Mouse (Mus musculus) MEL (cell line): ENCODE results near the gene Cacna1g.

ENCODE experiments used
- BHLHE40 ChIP-seq: IDR thresholded peaks from 2 replicates; pipeline ENCODE4 v1.6.1; 2012; ENCODE audit warnings: low read depth, mild to moderate bottlenecking, inconsistent platforms, low read length, improper control_type of control experiment, borderline replicate concordance
- CTCF ChIP-seq, 3 experiments: IDR thresholded peaks in 2 of 3; conservative IDR thresholded peaks in 1 of 3; 2 replicates each; pipeline ENCODE4 v1.5.1; 2011 to 2012; ENCODE audit warnings: low read length in 3 of 3, low read depth in 2 of 3, mild to moderate bottlenecking in 2 of 3, improper control_type of control experiment in 1 of 3, inconsistent platforms in 1 of 3, mixed read lengths in 1 of 3, moderate library complexity in 1 of 3; ENCODE audit not compliant: control insufficient read depth in 1 of 3, insufficient read depth in 1 of 3, poor library complexity in 1 of 3, severe bottlenecking in 1 of 3
- EP300 ChIP-seq, 2 experiments: IDR thresholded peaks; 2 replicates each; pipeline ENCODE4 v1.6.1; 2011; ENCODE audit warnings: improper control_type of control experiment in 2 of 2, low read length in 2 of 2, low read depth in 1 of 2, mild to moderate bottlenecking in 1 of 2
- ETS1 ChIP-seq: IDR thresholded peaks from 2 replicates; pipeline ENCODE4 v1.6.1; 2012; ENCODE audit warnings: low read depth, mild to moderate bottlenecking, inconsistent platforms, low read length, improper control_type of control experiment, moderate library complexity
- GABPA ChIP-seq: IDR thresholded peaks from 2 replicates; pipeline ENCODE4 v1.6.1; 2012; ENCODE audit warnings: low read depth, mild to moderate bottlenecking, inconsistent platforms, low read length, improper control_type of control experiment, moderate library complexity
- NELFE ChIP-seq: IDR thresholded peaks from 2 replicates; pipeline ENCODE4 v1.6.1; 2011; ENCODE audit warnings: low read depth, low read length, improper control_type of control experiment
- POLR2A ChIP-seq, 2 experiments: IDR thresholded peaks; 2 replicates each; pipeline ENCODE4 v1.6.1; 2011 to 2012; ENCODE audit warnings: low read length in 2 of 2, mild to moderate bottlenecking in 2 of 2, control low read depth in 1 of 2, improper control_type of control experiment in 1 of 2, low read depth in 1 of 2, moderate library complexity in 1 of 2; ENCODE audit not compliant: control insufficient read depth in 1 of 2, insufficient read depth in 1 of 2, poor library complexity in 1 of 2
- RAD21 ChIP-seq: IDR thresholded peaks from 2 replicates; pipeline ENCODE4 v1.6.1; 2011; ENCODE audit warnings: mild to moderate bottlenecking, low read depth, low read length, improper control_type of control experiment
- UBTF ChIP-seq: IDR thresholded peaks from 2 replicates; pipeline ENCODE4 v1.6.1; 2012; ENCODE audit warnings: low read depth, mild to moderate bottlenecking, inconsistent platforms, low read length, improper control_type of control experiment, moderate library complexity, borderline replicate concordance; ENCODE audit not compliant: insufficient read depth
- USF1 ChIP-seq: IDR thresholded peaks from 2 replicates; pipeline ENCODE4 v1.6.1; 2014; ENCODE audit warnings: low read depth, mild to moderate bottlenecking, inconsistent platforms, low read length, improper control_type of control experiment, moderate library complexity
- USF2 ChIP-seq, 2 experiments: IDR thresholded peaks; 2 replicates each; pipeline ENCODE4 v1.6.1; 2011 to 2012; ENCODE audit warnings: improper control_type of control experiment in 2 of 2, low read length in 2 of 2, borderline replicate concordance in 1 of 2, inconsistent platforms in 1 of 2, low read depth in 1 of 2, mild to moderate bottlenecking in 1 of 2; ENCODE audit not compliant: insufficient read depth in 1 of 2
- ZC3H11A ChIP-seq: IDR thresholded peaks from 2 replicates; pipeline ENCODE4 v1.6.1; 2012; ENCODE audit warnings: low read depth, mild to moderate bottlenecking, inconsistent platforms, low read length, improper control_type of control experiment
- ZNF384 ChIP-seq: IDR thresholded peaks from 2 replicates; pipeline ENCODE4 v1.6.1; 2012; ENCODE audit warnings: low read depth, mild to moderate bottlenecking, inconsistent platforms, low read length, improper control_type of control experiment

DNA sequence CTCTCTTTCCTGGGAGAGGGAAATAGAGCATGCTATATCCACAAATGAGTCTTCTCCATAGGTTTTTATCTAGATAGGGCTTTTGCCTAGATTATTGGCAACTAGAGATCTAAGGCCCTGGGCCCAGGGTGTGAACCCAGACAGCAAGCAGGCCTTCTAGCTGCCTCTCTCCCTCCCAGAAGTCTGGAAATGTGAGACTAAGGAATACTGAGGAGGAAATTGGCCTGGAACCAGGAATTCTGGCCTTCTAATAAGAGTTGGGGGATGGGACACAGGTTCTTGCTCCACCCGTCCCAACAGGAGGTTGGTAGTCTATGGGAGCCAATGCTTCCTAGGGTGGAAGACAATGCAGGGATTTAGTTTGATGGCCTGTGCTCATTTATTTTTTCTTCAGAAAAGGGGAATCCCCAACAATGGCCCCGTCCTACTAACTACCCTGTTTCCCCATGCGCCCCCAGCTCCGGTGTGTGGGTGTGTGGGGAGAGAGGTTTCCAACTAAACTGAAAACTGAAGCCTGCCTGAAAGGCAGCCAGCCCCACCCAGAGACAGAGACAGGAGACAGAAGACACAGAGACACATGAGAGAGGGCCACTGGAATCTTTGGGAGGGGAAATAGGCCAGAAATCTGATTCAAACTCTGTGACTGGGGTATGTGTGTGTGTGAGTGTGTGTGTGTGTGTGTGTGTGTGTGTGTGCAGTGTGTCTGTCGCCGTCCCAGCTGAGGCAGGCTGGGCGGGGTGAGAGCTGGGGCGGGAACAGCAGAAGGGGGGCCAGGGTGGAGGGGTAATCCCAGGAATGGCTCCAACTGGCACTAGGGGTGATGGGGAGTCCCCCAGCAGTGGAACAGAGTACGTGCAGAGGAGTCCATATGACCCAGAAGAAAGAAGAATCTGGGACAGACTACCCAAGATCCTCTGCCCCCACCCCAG, 4.6 kb downstream of the Cacna1g start:
- no peak for TF ChIP-seq ZC3H11A
- TF ChIP-seq CTCF (IDR thresholded peaks at IDR 0.05 in 2 of 3, conservative IDR thresholded peaks at IDR 0.05 in 1 of 3; ENCODE audit: control insufficient read depth in 1 of 3, insufficient read depth in 1 of 3, low read depth in 2 of 3, low read length in 3 of 3, poor library complexity in 1 of 3, severe bottlenecking in 1 of 3), result no peak
- no peak for TF ChIP-seq POLR2A (IDR thresholded peaks at IDR 0.05; ENCODE audit: control insufficient read depth in 1 of 2, insufficient read depth in 1 of 2, low read depth in 1 of 2, low read length in 2 of 2, poor library complexity in 1 of 2)
- no peak for TF ChIP-seq NELFE
- TF ChIP-seq EP300 (IDR thresholded peaks at IDR 0.05; ENCODE audit: low read depth in 1 of 2, low read length in 2 of 2), result no peak
- no peak for TF ChIP-seq USF1
- no peak for TF ChIP-seq BHLHE40
- no peak for TF ChIP-seq ZNF384
- no peak for TF ChIP-seq ETS1
- TF ChIP-seq GABPA, result no peak
- no peak for TF ChIP-seq UBTF
- TF ChIP-seq RAD21, result no peak
- TF ChIP-seq USF2 (IDR thresholded peaks at IDR 0.05; ENCODE audit: borderline replicate concordance in 1 of 2, insufficient read depth in 1 of 2, low read depth in 1 of 2, low read length in 2 of 2), result no peak
